Mouse (Mus musculus): ENCODE results near the gene Mus81.

DNA sequence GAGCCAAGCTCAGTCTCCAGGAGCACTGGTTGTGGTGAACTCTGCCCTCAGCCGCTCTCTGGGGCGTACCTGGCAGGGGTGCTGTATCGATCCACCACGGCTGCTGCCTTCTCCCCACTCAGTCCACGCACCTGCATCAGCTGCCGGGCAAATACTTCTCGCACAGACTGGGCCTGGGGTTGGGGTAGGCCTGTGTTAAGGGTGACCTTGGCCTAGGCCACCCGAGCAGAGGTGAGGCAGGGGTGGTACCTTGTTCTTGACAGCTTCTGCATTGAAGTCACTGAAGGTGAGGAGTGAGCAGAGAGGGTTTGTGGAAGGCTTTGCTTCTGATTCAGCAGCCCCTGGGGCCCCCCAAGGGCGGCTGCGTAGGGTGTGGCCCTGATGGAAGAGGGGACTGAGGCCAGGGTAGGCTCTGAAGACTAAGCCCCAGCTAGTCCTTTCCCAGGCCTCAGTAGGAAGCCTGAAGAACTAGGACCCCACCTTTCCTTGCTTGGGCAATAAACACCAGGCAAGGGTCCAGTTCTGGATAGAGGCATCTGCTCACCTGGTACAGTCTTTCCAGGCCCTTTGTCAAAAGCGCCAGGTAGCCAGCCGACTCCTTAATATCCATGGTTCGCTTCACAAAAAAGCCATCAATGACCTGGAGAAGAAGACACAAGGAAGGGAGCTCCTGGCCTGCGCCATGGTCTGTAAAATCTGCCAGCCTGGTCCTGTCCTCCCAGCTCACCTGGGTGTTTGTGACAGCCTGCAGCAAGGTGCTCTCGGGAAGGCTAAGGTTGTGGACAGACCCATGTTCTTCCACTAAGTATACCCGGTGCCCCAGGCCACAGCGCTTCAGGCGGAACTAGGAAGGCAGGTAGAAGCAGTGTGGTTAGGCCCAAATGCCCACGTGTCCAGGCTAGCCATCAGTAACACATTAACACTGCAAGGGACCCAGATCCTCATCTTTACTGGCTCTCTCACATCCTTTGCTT, 4.5 kb downstream of the Mus81 start:
- TF ChIP-seq POLR2A (IDR thresholded peaks at IDR 0.05; ENCODE audit: low read depth, low read length) (no peak), CTCF (IDR thresholded peaks at IDR 0.05; ENCODE audit: extremely low read depth, insufficient read depth, insufficient read length, insufficient replicate concordance) (no peak)
